Mouse (Mus musculus): Measurements from ENCODE around the gene Rptor.

Gene Rptor

DNA sequence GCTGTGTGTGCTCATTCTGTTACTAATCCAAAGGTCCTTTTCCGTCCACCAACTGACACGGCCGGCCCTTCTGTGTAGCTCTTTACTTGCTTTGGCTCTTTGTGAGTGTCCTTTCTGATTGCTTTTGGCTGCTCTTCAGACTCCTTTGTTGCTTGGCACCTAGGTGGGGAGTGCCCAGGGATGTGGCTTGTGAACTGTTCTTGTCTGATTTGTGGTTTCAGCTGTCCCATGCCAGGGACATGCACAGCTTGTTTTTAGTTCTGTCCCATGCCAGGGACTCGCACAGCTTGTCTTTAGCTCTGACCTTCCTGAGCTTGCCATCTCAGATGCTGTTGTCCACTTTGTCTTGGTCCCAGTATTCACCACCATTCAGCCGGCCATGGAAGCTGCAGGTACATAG lies 4.8 kb downstream of the Rptor start:
- DNase-seq (ENCODE audit: low spot score in 2 of 2), result peak; percentile 15 to 30

DNA sequence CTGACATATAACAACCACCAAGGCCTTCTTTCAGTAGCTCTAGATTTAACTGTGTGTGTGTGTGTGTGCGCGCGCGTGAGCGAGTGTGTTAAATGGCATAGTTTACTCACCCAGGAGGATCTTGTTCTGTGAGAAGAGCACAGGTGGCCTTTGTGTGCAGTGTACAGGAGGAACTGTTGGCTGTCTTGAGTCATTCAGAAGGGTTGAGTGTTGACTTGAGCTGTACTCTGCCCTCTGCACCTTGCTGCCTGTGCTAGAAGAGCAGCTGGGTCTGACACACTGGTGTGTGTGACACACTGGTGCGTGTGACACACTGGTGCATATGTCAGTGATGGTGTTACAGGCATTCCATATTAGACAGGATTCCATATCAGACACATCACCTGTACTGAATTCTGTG lies 8.8 kb downstream of the Rptor start:
- DNase-seq (ENCODE audit: low spot score in 2 of 2), result no peak

DNA sequence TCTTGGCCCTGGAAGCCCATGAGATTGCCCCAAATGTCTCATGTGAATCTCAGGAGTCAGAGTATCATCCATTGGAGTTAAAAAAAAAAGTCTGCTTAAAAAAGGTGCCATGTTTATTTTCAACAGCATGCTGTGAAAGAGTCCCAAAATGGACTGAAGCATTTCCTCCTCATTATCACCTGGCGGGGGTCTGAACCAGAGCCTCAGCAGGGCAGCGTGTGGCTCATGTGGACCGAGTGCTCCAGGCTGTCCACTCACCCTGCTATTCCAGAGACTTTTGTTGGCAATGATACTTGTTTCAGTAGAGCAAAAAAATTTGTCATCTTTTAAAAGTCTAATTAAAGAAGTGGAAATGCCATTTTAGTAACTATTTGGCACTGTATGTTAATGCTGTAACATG lies 9.5 kb downstream of the Rptor start:
- DNase-seq (ENCODE audit: low spot score in 2 of 2), result no peak

DNA sequence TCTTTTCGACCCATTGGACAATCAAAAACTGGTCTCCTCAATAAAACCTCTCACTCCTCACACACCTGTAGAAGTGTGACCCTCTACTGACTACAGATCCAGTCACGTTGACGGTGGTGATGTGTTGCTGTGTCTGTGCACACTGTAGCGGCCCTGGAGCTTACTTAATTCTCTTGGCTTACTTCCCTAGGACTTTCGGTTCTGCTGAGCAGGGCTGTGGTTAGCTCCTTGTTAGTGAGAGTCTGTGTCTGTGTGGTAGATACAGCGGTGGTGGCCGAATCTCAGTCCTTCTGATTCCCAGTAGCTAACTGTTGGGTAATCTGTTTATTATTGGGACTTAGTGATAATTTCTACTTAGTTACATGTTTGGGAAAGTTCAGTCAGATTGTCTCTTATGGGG lies 12.4 kb downstream of the Rptor start:
- DNase-seq (ENCODE audit: low spot score in 2 of 2), result no peak

DNA sequence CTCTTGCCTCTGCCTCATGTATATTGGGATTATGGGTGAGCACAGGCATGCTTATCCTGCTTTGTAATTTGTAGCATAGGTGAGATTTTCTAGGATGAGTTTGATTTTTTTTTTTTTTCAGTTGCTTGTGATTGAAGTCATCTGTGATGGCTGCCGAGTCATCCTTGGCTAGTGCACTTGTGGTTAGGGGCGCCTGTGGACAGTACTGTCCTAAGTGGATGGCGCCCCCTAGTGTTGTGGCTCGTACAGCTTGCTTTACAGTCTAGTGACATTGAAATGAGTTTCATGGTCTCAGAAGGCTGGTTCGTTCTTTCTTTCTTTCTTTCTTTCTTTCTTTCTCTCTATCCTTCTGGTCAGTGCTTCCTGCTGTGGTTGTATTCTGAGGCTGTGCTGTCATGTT lies 16.1 kb downstream of the Rptor start:
- DNase-seq (ENCODE audit: low spot score in 2 of 2), result no peak

DNA sequence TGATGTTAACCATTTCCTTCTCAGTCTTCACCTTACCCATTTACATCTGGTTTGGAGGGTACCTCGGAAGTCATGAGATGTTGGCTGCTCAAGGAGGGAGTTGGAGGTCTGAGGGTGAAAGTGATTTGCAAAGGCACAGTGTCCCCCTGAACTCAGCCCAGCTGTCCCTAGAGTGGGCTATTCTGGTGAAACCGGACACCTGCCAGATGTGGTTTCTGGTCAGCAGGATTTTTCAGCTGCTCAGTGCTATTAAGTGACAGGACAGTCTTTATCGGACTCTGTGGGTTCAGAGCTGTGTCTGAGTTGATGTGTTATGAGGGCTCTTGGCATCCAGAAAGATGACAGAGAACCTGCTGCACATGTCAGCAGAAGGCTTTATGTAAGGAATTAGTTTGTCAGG lies 18.6 kb downstream of the Rptor start:
- DNase-seq (ENCODE audit: low spot score in 2 of 2), result no peak

DNA sequence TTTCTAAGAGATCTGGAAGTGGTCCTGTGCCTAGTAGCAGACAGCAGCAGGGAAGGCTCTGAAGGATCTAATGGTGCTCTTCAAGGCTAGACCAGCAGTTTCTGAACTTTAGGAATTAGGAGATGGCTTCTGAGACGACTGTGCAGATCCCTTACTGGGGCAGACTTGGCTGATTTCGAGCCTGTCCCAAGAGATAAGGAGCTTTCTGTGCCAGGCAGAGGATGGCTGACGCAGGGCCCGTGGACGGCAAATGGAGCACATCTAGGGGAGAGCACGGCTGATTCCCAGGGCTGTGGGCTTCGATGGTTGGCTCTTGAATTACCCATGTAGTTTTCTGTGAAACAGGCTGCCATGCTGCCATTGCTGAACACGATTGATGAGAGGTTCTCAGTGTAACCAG lies 21.1 kb downstream of the Rptor start:
- no peak for DNase-seq (ENCODE audit: low spot score in 2 of 2)

DNA sequence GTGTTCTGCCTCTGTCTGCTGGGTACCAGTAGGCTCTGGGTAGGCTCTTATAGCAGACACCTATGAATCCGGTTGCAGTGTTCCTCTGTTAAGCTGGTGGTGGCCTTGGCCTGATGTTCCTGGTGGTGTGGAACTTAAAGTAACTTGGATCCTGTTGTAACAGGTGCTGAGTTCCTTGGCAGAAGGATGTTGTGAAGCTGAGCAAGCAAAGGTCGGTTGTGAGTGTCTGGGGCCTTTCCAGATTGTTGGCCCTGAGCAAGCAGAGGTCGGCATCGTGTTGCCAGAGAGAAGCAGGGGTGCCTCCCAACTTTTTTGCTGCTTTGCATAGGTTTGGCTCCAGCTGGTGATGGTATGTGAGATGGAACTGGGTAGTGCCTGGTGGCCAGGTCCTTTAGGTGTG lies 21.7 kb downstream of the Rptor start:
- DNase-seq (ENCODE audit: low spot score in 2 of 2), result no peak

DNA sequence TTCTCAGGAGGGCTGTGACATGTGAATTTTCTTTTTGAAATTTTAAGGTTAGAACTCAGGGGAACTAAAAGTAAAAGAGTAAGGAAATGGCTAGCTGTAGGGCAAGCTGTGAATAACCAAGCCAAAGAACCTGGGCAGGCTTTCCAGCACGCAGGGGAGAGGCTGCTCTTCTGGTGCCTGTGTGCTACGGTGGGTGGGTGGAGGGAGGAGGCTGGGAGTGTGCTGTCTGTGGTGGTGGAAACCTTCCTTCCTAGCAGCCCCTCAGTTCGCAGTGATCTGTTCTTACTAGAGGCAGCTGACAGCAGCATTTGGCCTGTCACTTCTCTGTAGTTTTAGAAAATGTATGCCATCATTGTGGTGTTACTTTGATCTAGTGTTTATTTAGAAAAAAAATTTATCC lies 22.2 kb downstream of the Rptor start:
- no peak for DNase-seq (ENCODE audit: low spot score in 2 of 2)

DNA sequence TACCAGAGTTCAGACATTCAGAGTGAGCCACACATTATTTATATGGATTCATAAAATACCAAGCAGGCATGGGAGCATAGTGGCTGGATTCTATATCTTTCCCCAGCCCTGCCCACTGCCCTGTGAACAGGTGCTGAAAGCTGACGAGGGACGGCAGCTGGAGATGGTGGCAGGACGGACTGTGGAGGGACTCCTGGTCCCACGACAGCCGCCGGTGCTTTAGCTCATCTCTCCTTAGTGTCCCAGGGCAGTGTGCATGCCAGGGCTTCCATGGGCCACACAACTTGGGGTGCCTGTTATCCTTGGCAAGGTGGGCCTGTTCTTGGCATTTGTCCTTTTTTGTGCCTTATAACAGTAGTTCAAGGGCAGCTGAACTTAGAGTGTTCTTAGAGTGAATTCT lies 22.8 kb downstream of the Rptor start:
- no peak for DNase-seq (ENCODE audit: low spot score in 2 of 2)

DNA sequence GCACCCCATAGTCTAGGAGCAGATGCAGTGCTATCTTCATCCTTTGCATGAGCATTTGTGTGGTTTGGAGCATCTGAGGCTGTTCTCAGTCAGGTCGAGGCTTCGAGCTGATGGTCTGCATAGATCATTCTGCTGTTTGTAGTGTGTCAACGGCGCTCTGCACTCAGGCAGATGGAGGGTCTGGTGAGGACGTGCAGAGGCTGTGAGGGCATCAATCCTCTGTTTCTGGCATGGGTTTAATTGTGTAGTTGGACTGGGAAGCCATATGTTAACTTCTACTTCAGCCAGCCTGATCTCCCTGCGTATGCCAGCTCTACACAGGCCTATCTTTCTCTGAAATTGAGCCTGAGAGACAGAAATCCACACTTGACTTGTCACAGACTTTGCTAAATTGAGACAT lies 23.2 kb downstream of the Rptor start:
- no peak for DNase-seq (ENCODE audit: low spot score in 2 of 2)

DNA sequence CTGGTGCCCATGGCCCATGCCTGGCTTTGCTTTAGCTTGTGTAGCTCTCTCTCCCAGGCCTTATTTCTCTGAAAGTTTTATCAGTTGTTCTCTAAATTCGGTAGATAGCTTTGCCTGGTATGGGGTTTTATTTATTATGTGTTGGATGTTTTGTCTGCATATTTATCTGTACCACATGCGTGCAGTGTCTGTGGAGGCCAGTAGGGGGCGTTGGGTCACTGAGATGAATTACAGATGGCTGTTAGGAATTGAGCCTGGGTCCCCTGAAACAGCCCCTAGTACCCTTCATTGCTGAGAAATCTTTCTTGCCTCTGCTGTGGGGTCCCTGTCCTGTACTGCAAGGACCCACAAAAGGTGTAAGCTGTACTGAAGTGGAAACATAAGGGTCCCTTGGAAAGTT lies 24.5 kb downstream of the Rptor start:
- no peak for DNase-seq (ENCODE audit: low spot score in 2 of 2)

DNA sequence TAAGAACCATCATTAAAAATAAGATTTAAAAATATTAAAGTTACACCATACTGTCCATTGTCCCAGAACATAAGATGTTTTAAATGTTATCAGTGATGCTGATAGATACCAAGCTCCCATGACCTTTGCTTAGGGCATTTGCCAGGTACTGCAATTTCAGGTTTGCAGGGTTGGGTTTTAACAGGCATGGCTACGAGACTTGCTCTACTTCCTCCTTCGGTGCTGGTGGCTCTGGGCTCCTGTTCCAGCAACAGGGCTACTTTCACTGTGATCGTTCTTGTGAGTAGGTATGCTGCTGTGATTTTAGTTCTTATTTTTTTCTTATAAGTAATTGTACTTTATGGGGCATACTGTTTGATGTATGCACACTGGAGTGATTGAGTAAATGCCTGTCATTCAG lies 26.4 kb downstream of the Rptor start:
- no peak for DNase-seq (ENCODE audit: low spot score in 2 of 2)

DNA sequence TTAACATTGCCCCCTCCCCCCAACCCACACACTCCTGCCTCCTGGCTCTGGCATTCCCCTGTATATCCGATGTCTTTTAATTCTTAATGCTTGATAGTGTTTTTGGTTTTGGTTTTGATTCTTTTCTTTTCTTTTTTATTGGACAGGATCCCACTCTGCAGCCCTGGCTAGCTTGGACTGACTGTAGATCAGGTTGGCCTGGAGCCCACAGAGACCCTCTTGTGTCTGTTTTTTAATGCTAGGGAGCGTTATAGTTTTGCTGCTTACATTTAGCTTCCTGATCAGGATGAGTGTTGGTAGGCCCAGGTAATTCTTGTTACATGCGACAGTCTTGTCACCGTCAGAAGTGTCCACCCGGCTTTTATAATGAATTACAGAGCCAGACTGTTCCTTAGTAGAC lies 27.6 kb downstream of the Rptor start:
- no peak for DNase-seq (ENCODE audit: low spot score in 2 of 2)

DNA sequence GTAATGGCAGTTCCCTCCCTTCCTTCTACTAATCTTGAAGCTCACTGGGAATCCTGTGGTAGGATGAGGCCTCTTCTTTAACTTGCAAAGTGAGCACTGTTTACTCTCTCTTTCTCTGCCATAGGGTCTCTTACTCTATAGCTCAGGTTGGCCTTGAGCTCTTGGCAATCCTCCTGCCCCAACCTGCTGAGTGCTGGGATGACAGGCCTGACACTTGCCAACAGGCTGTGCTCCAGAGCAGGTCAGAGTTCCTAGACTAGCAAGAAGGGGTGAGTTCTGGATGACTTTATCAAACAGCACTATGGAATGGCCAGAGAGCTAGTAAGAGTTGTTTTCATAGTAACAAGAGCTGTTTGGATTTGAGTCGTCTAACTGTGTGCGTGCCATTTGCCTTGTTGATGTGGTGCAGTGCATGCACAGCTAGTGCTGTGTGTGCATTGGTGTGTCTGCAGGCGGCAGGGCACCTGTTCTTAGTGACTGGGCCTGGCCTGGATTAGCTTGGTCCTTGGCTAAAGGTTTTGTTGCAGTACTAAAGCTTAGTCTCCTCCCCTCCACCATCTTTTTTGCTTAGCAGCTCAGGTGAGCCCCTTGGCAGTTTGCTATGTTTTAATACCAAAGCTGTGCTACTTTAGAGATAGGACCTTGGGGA lies 28.6 kb downstream of the Rptor start:
- DNase-seq (ENCODE audit: low spot score in 2 of 2), result no peak

DNA sequence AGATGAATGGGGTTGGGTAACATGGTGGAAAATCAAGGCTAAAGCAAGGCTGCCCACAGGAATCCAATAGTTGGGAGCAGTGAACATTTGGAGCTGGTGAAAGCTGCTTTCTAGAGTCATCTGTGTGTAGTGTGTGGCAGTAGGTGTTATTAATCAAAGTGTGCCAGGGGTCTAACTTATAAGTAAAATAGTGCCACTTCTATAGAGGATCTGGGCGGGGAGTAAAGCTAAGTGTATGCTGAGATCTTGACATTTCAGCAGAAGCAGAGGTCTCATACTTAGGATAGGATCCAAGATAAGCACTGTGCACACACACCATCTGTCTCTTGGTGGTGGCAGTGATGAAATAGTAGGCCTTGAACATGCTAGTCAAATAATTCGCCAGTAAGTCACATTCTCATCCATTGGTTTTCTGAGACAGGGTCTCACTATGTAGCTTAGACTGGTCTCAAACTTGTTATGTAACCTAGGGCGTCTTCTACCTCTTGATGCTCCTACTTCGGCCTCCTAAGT lies 33.7 kb downstream of the Rptor start:
- DNase-seq (ENCODE audit: low spot score in 2 of 2), result no peak

DNA sequence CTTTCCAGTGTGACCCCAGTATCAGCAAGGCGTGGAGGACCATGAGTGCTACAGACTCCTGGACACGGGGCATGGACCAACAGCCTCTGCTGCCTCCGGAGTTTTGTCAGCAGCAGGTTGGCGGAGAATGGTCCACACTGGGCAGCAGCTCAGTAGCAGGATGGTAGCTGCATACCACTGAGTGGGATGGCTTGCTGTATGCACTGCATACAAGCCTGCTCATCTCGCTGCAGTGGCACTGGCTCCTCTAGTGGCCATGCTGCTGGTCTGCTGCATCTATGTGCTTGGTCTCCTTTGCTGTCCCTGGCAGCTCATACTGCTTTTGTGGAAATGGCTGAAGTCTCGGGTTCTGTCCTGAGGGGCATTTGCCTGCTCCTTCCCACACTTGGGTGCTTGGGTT lies 34.8 kb downstream of the Rptor start:
- DNase-seq (ENCODE audit: low spot score in 2 of 2), result no peak

DNA sequence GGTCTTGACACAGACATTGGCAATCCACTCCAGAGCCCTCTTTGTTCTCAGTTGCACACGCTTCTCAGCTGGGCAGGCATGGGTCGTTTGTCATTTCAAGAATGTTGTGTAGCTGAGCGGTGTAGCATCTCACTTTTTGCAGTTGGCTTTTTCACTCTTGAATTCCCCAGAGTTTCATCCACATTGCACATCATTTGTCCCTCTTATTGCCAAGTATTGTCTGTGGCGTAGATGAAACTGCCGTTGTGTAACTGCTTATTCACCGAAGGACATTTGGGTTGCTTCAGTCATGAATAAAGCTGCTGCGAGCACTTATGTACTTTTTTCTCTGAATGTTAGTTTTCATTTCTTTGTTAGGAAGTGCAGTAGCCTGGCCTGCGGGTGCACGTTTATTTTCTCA lies 37.8 kb downstream of the Rptor start:
- no peak for DNase-seq (ENCODE audit: low spot score in 2 of 2)

DNA sequence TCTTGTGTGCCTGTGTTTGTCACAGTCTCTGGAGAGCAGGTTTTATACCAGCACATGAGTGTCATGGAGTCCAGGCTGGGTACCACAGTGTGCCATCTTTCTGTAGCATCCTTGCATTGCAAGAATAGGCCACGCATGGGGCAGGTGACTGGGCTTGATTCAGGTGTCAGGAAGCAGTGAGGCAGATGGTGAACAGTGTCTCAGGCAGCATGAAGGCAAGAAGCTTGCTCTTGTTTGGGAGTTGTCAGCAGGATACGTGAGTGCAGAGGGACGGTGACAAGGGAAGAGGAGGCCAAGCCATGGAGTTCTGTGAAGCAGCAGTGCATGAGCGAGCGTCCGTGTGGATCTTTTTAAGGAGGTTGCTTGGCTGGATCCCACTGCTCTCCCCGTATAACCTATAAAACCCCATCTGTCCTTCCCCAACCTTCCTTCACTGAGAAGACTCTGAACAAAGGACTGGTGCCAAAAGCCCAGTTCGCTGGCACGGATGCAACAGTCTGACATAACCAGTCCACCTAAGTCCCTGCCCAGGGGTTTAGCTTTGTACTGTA lies 39.2 kb downstream of the Rptor start:
- DNase-seq (ENCODE audit: low spot score in 2 of 2), result peak in 1 of 2 experiments; percentile 19

DNA sequence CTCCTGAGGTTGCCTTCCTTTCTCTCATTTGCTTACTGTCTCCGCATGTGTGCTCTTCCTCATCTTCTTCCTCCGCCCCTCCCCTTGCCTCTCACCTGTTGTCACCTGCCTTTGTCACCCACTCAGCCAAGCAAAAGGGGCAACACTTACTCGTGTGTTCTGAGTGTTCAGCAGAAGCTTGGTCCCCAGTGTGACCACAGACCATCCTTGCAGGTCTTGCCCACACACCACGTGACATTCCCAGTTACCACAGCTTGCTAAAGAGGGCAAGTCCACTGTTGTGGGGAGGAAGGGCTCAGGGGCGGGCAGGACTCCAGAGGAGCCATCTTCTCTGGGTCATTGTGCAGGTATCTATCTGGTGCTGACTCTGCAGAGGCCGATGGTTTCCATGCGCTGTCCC lies 40.6 kb downstream of the Rptor start:
- DNase-seq (ENCODE audit: low spot score in 2 of 2), result no peak

DNA sequence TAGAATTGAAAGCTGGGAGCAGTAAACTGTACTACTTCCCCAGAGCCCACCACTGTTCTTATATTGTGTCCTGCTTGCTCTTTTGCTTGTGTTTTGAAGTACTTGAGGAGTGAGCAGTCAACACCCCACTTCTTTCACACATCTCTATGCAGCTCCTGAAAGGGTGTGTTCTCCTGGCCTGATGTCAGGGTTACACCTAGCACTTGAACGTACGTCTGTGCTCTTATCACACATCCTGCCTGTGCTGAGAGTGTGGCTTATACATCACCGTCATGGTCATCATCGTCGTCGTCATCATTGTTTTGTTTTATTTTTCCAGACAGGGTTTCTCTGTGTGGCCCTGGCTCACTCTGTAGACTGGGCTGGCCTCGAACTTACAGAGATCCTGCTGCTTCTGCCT lies 41.4 kb downstream of the Rptor start:
- DNase-seq (ENCODE audit: low spot score in 2 of 2), result no peak

DNA sequence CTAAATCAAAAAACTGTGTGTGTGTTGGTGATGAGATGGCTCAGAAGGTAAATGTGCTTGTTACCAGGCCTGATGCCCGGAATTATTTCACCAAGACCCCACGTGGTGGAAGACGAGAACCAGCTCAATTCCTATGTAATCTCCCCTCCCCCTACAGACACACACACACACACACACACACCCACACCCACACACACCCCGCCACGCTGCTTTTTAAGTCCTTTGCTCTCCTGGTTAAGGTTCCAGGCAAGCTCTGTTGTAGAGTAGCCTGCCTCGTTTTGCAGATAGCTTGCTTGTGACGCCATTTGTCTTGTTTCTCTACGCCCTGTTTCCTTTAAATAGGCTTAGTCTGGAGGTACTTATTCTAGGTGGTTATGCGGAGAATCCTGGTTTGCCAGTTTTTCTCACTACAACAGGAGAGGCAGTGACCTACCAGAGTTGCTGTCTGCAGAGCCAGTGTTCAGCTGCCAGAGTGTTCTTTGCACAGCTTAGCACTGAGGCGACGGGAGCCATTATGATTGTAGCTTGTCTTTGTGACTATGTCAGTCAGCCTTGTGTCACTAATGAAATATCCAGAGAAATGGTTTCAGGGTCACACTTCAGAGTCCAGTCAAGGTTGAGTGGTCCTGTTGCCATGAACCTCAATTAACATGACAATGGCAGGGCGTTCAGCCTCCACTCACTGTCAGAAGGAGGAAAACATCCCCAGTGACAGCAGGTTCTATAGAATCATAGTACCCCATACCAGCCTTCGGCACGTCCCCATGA lies 42.1 kb downstream of the Rptor start:
- no peak for DNase-seq (ENCODE audit: low spot score in 2 of 2)

DNA sequence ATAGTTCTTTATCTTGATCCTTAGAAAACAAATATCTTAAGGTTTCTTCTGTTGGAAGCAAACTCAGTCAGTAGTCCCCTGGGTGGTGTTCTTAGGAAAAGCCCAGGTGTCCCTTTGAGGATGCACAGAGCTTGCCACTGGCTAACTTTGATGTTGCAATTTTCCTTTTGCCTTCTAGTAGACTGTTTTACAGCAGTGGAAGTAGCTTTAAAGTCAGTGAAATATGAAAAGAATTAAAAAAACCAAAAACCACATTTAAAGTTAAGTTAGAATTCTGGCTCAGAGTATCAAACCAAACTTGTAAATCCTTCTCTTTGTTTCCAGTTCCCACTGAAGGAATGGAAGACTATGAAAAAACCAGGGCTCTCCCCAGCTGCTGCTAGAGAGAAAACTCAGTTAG lies 47.8 kb downstream of the Rptor start:
- DNase-seq (ENCODE audit: low spot score in 2 of 2), result no peak

Data from heart, adult 9 months (tissue).